Mouse (Mus musculus) urinary bladder, adult 2 months (tissue): ENCODE data around the gene Nupl2. TPM values are rescaled to one million over a fixed set of nuclear protein-coding genes. Genes with fewer than 3 reads are reported as not detected.

Source experiments
- DNase-seq: peaks from one replicate; pipeline ENCODE4 v3.0.0; 2022; ENCODE audit warnings: low spot score
- polyA plus RNA-seq: library from polyadenylated mRNA; depleted of rRNA; stranded (reverse); fragments of >200 nt; gene quantifications from 2 replicates; pipeline ENCODE4 v1.2.3, GENCODE M21; 2012; rRNA removed

Nupl2 gene
- polyA plus RNA-seq, 1 experiment = 8.7 TPM

DNA sequence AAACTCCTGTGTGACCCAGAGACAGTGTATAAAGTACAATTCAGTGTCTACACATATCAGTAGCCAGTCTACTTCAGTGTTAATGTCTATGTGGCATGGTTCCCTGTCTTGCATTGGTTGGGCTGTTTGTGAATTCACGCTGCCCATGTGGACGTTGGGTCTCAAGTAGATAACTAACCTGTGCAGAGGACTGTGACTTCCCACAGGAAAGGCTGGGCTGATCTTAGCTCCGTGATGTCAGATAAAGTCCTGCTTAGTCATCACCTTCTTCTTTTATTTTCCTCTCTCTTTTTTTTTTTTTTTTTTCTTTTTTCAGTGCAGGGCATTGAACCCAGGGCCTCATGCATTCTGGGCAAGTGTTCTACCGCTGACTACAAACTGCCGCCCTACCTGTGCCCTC is 43.7 kb downstream of the Nupl2 start:
- DNase-seq = no peak

DNA sequence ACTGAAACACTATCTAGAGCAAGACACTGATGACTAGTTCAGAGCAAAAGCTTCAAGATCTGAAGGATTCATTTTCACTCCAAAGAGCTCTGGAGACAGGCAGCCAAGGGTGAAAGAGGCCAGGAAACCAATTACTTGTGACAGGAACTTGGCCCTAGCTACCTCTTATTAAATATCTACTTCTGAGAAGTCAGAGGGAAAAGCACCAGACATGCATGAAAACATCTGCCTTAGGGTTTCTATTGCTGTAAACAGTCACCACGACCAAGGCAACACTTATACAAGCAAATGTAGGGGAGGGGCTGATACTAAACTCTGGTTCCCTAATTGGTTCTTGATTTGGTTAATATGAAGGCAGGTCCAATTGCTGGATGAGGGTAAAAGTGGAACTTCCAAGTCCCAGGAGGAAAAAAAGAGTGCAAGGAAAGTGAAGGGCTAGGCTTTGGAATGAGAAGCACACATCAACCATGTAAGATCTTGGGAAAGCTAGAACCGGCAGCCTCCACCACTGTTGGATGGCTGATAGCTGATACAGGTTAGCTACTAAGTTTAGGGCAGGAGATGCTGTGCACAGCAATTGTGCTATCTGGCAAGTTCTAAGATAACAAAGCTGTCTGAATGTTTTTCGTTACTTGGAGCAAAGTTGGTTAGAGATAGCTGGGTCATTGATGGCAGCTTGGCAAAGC is 49.2 kb downstream of the Nupl2 start:
- DNase-seq = no peak

GRCm38 (mm10) chr5:24214547-24214878 is 49.8 kb downstream of the Nupl2 start:
- DNase-seq = no peak

DNA sequence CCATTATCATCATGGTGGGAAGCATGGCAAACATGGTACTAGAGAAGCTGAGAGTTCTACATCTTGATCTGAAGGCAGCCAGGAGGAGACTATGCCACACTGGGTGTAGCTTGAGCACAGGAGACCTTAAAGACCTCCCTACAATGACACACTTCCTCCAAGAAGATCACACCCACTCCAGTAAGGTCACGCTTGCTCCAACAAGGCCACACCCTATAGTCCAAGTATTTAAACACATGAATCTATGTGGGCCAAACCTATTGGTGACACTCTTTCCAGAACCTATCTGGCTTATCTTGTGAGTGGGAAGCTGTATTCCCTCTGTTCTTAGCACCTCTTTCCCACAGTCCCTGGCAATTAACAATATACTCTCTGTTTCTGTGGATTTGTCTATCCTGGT is 50.1 kb downstream of the Nupl2 start:
- DNase-seq = no peak

Other genes with a start within 250 kb of the Nupl2 start
- 16.7 and 17.6 TPM in 2 replicates for gene Fam126a, start 134.3 kb upstream of the Nupl2 start, polyA plus RNA-seq
- 30.1 and 30.8 TPM in 2 replicates for gene Klhl7, start 64.4 kb upstream of the Nupl2 start, polyA plus RNA-seq
- 56.0 and 70.5 TPM in 2 replicates for gene Kcnh2, start 186.6 kb downstream of the Nupl2 start, polyA plus RNA-seq
- 7.3 and 8.3 TPM in 2 replicates for gene Nos3, start 199.8 kb downstream of the Nupl2 start, polyA plus RNA-seq
- gene Atg9b, start 227.2 kb downstream of the Nupl2 start, polyA plus RNA-seq = 3.1 and 5.1 TPM in 2 replicates
- 24.8 and 28.8 TPM in 2 replicates for gene Abcb8, start 228.7 kb downstream of the Nupl2 start, polyA plus RNA-seq
- gene Asic3, start 248.4 kb downstream of the Nupl2 start, polyA plus RNA-seq = 0.29 and 0.50 TPM in 2 replicates